Mouse (Mus musculus) cerebral cortex, adult 2 months (tissue): ENCODE data around the gene Fdxacb1.

Experiments
- WGBS: fragments of 180-500 bp; shearing (Covaris S2); methylation state at CpG from one replicate; pipeline ENCODE4 v1.1.7; 2018; 5-methylcytosine and 5-hydroxymethylcytosine counted together

The Fdxacb1 gene

GRCm38 (mm10) chr9:50768107-50769002 lies at the start of gene Fdxacb1:
Fdxacb1 (plus strand) TSS chr9:50768236.
- 2% methylated on average over 59 of the region's 59 CpGs for WGBS

- 75% methylated on average over 4 of the region's 4 CpGs for WGBS
Observed at GRCm38 (mm10) chr9:50718878-50719277, 49.2 kb upstream of the Fdxacb1 start.

DNA sequence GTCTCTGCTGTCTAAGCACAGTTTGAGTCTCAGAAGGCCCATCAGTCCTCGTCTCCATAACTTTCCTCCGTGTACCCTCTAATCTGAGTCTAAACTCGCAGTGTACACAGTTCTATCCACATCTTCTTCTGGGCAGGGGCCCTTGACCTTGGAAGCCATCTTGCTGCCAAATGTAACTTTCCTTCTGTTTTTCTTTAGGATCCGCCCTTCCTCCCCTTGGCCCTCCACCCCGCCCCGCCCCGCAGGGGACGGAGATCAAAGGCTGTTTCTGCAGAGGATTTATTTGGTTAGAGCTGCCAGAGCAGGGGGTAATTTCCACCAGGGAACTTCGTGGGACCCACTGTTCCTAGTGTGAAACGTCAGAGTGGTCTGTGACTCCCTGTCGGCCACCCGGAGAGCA lies 47.0 kb upstream of the Fdxacb1 start:
- WGBS: 66% methylated on average over 12 of the region's 12 CpGs

- WGBS: 30% methylated on average over 8 of the region's 8 CpGs
Observed at GRCm38 (mm10) chr9:50722451-50722911, 45.6 kb upstream of the Fdxacb1 start.

DNA sequence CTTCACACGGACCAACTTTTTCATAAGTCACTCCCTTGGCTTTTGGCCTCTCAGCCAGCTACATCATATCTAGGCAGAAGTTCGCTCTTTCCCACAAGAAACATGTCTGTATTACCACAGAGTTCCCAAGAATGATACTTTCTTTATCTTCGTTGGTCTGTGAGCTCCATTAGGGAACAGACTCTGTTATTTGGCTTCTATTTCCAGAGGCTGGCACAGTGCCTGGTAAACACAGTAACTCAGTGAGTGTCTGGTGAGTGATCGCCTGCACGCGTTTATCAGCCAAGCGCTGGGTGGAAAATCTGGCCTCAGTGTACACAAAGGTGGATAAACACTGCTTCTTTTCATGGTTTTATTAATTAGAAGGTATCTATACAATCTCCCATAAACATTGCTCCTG lies 44.6 kb upstream of the Fdxacb1 start:
- WGBS: 44% methylated on average over 7 of the region's 7 CpGs

DNA sequence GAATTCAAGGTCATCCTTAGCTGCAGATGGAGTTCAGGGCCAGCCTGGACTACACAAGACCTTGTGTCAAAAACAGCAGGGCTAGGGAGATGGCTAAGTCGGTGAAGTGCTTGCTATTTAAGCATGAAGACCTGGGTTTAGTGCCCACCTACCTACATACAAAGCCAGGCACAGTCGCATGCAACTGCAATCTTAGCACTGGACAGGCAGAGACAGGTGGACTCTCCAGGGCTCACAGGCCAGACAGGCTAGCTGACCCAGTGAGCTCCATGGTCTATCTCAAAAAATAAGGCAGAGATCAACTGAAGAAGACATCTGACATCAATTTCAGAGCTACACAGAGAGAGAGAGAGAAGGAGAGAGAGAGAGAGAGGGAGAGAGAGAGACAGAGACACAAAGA lies 43.9 kb upstream of the Fdxacb1 start:
- 87% methylated on average over 2 of the region's 2 CpGs for WGBS

- WGBS: 33% methylated on average over 3 of the region's 3 CpGs
Observed at GRCm38 (mm10) chr9:50724661-50725330, 43.2 kb upstream of the Fdxacb1 start.

DNA sequence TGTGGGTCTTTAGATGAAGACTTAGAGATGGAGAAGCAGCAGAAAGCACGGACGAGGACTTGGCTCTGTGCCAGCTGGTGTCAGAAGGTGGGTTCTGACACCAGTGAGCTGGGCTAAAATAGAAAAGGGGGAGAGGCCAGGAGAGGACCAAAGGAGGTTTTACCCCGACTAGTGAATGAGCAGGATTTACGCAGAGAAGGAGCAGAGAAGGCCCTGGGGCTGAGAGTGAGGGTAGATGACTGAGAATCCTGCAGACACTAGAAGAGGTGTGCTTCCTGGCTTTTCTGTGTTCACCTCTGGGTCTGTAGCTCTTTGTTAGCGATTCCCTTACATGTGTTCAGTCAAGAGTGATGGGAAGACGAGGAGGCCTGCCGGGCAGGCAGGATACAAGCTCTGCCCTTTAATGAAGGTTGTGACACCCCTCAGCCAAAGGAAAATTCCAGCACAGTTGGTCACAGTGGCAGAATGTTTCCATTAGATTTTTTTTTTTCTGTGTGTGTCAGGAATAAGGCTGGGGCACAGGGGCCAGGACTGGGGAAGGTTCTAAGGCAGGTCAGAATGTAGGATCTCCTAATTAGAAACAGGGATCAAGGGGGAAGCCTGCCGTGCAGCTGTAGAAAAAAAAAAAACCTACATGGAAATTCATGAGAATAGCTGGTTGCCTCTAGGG lies 42.0 kb upstream of the Fdxacb1 start:
- 56% methylated on average over 8 of the region's 8 CpGs for WGBS

- 12% methylated on average over 30 of the region's 30 CpGs for WGBS
Observed at GRCm38 (mm10) chr9:50727171-50727924, 40.7 kb upstream of the Fdxacb1 start.

DNA sequence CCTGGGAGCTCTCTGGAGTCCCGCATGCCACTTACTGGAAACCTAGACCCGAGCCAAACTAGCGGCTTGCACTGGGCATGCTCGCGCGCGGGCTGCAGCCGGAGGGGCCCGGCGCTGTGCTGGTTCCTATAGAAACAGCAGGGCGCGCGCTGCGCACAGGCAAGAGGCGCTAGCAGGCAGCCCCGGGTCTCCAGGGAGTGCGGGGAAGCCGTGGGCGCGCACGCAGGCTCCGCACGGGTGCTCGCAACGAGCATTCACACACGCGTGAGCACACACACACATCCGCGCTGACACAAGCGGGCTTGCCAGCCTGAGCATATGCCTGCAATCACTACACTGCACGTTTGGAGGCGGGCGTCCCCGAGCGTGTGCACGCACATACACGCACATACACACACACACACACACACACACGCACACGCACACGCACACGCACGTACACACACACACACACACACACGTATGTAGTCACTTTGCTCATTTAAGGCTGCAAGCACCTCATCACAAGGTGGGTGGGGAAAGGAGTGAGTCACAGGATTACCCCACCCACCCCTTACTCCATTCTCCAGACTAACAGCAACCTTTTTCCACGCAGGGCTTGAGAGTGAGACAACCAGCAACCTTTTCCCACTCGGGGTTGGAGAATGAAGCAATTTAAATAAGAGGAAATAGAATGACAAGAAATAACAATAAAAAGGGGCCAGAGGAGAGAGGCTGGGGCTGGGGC lies 39.9 kb upstream of the Fdxacb1 start:
- WGBS: under 1% methylated on average over 45 of the region's 45 CpGs

DNA sequence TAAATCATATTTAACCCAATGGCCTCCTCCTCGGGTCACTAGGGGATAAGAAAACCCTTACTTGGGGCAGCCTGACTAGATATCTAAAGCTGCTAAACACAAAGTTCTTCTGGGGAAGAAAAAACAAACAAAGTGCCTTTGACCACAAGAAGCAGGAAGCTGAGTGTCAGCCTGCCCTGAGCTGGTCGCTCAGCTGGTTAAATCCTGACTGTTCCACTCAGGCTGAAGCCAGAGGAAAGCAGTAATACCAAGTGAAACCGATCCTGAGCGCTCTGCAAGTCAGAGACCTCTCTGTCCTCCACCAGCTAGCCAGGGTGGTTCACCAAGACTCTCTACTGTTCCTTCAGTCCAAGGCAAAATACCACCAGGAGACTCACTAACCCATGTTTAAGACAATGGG lies 38.4 kb upstream of the Fdxacb1 start:
- WGBS: 67% methylated on average over 4 of the region's 4 CpGs

DNA sequence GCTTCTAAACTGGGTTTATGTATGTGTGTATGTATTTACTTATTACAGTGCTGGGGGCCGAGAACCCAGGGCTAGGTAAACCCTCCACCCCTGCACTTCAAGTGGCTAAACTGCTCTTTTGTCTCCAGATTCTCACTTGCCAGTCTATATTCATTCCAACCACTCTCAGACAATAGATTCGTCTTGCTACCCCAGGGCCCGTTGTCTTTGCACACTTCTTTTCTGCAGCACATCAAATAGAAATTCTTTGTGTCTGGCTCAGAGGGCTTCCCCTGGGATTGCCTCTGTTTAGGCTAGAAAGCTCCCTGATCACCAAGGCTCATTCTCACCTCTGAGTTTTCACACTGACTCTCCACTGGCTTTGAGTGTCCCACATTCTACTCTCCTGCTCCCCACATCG lies 35.5 kb upstream of the Fdxacb1 start:
- 56% methylated on average over 4 of the region's 4 CpGs for WGBS

DNA sequence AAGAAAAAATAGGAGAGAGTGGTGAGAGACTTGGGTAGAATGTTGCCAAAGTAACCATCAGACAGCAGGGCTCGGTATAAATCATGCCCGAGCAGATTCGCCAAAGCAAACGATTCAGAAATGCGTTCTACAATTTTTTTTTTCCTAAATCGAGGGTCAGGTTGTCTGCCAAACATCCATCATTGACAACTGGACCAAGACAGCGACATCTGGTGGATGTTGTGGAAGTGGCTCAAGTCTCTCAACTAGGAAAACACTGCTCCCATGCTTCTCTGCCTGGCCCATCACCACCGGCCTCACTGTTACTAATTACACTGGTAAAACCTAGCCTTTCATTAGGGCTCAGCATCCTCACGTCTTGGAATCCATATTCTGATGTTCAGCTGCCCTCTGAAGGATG lies 33.0 kb upstream of the Fdxacb1 start:
- 2% methylated on average over 9 of the region's 9 CpGs for WGBS

DNA sequence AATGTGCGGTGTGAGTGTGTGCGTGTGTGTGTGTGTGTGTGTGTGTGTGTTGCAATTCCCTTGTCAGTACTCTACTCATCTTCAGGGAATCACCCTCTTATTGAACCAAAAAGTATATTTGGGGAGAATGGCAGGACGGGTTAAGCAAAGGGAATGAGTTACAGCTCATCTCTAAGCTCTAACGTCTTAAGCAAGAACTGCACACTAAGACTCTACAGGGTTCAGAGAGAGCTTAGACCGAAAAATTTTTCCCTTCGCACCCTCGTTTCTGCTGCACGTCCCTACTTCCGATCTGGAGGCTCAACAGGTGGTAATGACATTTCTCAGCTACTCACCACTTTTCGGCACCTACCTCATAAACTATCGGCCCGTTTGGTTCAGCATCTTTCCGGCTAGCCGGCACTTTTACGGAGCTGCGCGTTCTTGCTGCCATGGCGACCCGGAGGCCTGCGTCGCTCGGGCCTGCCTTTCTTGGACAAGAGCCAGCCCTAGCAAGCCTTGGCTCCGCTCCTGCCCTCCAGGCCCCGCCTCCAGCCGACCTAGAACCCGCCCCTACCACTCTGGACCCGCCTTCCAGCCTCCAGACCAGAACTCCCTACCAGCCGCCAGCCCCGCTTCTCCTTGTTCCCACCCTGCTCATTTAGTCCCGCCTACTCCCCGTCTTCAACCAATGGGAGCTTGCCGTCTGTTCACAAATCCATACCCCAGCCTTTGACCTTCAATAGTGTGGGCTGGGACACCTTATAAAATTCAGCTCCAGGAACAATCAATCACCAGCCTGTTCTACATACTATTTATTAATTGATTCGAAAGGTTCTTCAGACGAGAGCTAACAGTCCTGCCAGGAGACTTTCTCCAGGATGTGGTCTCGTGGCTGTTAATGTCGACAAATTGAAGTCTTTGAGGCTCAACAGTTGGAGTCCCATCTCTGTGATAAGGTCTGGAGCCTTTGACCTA lies 28.8 kb upstream of the Fdxacb1 start, which contains the start of gene Dixdc1:
TSS of gene Dixdc1 (minus strand) at position 604 of the 957 bp plus-strand sequence.
- 12% methylated on average over 36 of the region's 36 CpGs for WGBS

- WGBS: 67% methylated on average over 14 of the region's 14 CpGs
Observed at GRCm38 (mm10) chr9:50740867-50741784, 26.9 kb upstream of the Fdxacb1 start.

GRCm38 (mm10) chr9:50742261-50742660 lies 25.8 kb upstream of the Fdxacb1 start:
- 65% methylated on average over 3 of the region's 3 CpGs for WGBS

DNA sequence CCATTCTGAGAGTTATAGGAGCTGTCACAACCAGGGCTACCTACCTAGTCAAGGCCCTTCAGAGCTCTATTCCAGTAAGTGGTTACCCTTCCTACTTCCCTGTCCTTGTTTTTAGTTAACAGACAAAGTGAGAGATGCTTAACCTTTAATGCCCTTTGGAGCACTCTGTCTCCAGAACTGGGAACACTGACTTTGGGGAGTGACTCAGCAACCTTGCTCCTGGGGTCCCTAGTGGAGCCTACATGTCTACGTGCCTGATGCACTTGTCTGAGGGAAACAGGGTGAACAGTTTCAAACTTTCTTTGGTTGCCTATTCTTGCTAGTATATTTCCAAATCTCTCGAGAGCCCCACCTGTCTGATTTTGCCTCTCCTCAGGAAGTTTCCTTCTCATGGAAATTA lies 25.3 kb upstream of the Fdxacb1 start:
- WGBS: 81% methylated on average over 2 of the region's 2 CpGs

DNA sequence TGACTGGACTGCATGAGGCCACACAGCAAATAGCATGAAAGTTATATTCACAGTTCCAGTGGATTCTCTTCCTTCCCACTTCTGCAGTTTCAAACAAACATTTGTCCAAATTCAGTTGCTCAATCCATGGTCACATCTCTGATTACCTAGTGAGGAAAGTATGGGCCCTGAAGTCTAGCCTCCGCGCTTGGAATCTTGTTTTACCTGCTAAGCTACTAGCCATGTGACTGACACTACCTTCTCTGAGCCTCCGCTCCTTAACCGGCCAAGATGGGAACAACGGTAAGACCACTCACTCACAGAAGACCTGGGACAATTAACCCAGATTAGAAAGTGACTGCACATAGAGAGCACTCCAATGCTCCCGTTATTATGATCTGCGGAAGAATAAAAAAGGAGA lies 22.2 kb upstream of the Fdxacb1 start:
- 39% methylated on average over 7 of the region's 7 CpGs for WGBS
